Mouse (Mus musculus) activated CD4-positive, CD25-positive, alpha-beta regulatory T cell, adult 9 weeks (primary cell): ENCODE measurements around the gene Hcar1. TPM values are rescaled to one million over a fixed set of nuclear protein-coding genes. Genes with fewer than 3 reads are reported as not detected.

ENCODE experiments used
- polyA plus RNA-seq: library from polyadenylated mRNA; unstranded; fragments of 100-300 nt; shearing (Covaris generic); gene quantifications from one replicate; pipeline ENCODE4 v1.2.1, GENCODE M21; 2017

The Hcar1 gene
- polyA plus RNA-seq, result not detected

GRCm38 (mm10) chr5:123879928-123880327 lies at the start of gene Hcar1:
Gene Hcar1, minus strand, starts transcription at chr5:123880020.

GRCm38 (mm10) chr5:123927118-123927517 lies 47.3 kb upstream of the Hcar1 start, which contains the start of gene Gm43518:
Gene Gm43518, plus strand, starts transcription at chr5:123927418.

GRCm38 (mm10) chr5:123906976-123907630 lies 27.3 kb upstream of the Hcar1 start, which contains the start of gene Denr:
Gene Denr, plus strand, starts transcription at chr5:123907175.

GRCm38 (mm10) chr5:123865365-123865764 lies 14.5 kb downstream of the Hcar1 start, which contains the start of gene Hcar2:
Gene Hcar2, minus strand, starts transcription at chr5:123865499.

Other genes with a start within 250 kb of the Hcar1 start
- 88.3 TPM for gene Clip1, start 195.4 kb downstream of the Hcar1 start, polyA plus RNA-seq
- gene Zcchc8, start 158.9 kb downstream of the Hcar1 start, polyA plus RNA-seq, result 107 TPM
- 185 TPM for gene Rsrc2, start 130.6 kb downstream of the Hcar1 start, polyA plus RNA-seq
- 5.2 TPM for gene Kntc1, start 130.3 kb downstream of the Hcar1 start, polyA plus RNA-seq
- 0.75 TPM for gene Hcar2, start 14.5 kb downstream of the Hcar1 start, polyA plus RNA-seq
- gene Denr, start 27.2 kb upstream of the Hcar1 start, polyA plus RNA-seq, result 103 TPM
- gene Gm43518, start 47.4 kb upstream of the Hcar1 start, polyA plus RNA-seq, result 4.5 TPM
- gene Ccdc62, start 50.7 kb upstream of the Hcar1 start, polyA plus RNA-seq, result 5.7 TPM
- gene Hip1r, start 93.6 kb upstream of the Hcar1 start, polyA plus RNA-seq, result 93.5 TPM
- 52.0 TPM for gene Vps37b, start 152.2 kb upstream of the Hcar1 start, polyA plus RNA-seq
- gene Abcb9, start 215.8 kb upstream of the Hcar1 start, polyA plus RNA-seq, result 57.0 TPM
- gene Ogfod2, start 232.3 kb upstream of the Hcar1 start, polyA plus RNA-seq, result 33.1 TPM
- gene Arl6ip4, start 236.1 kb upstream of the Hcar1 start, polyA plus RNA-seq, result 100 TPM